Mouse (Mus musculus) heart, postnatal 0 days (tissue): ENCODE results near the gene Frmd4b. TPM values are rescaled to one million over a fixed set of nuclear protein-coding genes. Genes with fewer than 3 reads are reported as not detected.

ENCODE experiments used
- ATAC-seq: fragments of 200-750 bp; cut with Nextera tagmentation; 2 replicates; pipeline ENCODE4 v1.8.0; 2017; ENCODE audit warnings: low read depth, moderate number of reproducible peaks, moderate library complexity; ENCODE audit not compliant: insufficient read depth
- DNase-seq: peaks from one replicate; pipeline ENCODE4 v3.0.0-alpha.2; 2016; ENCODE audit warnings: low spot score
- H3K27ac ChIP-seq: fragments of 300-500 bp; sonication (generic); 2 replicates; pipeline ENCODE4 v1.5.1; 2014; ENCODE audit warnings: low read depth, mild to moderate bottlenecking
- H3K27me3 ChIP-seq: fragments of 300-500 bp; sonication (generic); 2 replicates; pipeline ENCODE4 v1.6.1; 2014; ENCODE audit warnings: low read length, mixed read lengths; ENCODE audit not compliant: control insufficient read depth, insufficient read depth
- H3K36me3 ChIP-seq: fragments of 300-500 bp; sonication (generic); replicated peaks from 2 replicates; pipeline ENCODE4 v1.6.1; 2014; ENCODE audit warnings: low read length, mixed read lengths; ENCODE audit not compliant: control insufficient read depth, insufficient read depth
- H3K4me1 ChIP-seq: fragments of 300-500 bp; sonication (generic); 2 replicates; pipeline ENCODE4 v1.6.1; 2014; ENCODE audit warnings: antibody characterized with exemption; ENCODE audit not compliant: control insufficient read depth, insufficient read depth
- H3K4me2 ChIP-seq: fragments of 300-500 bp; sonication (generic); 2 replicates; pipeline ENCODE4 v1.6.1; 2014; ENCODE audit warnings: low read depth, mild to moderate bottlenecking, low read length, moderate library complexity
- H3K4me3 ChIP-seq: fragments of 300-500 bp; sonication (generic); 2 replicates; pipeline ENCODE4 v1.5.1; 2014; ENCODE audit warnings: low read depth, low read length
- H3K9ac ChIP-seq: fragments of 300-500 bp; sonication (generic); replicated peaks from 2 replicates; pipeline ENCODE4 v1.6.1; 2014; ENCODE audit warnings: low read depth, low read length, mixed read lengths
- H3K9me3 ChIP-seq: fragments of 300-500 bp; sonication (generic); replicated peaks from 2 replicates; pipeline ENCODE4 v1.6.1; 2016; ENCODE audit warnings: low read length; ENCODE audit not compliant: control insufficient read depth
- CTCF ChIP-seq: IDR thresholded peaks from 2 replicates; pipeline ENCODE4 v1.5.1; 2016; ENCODE audit warnings: antibody characterized with exemption, control low read depth, low read depth
- EP300 ChIP-seq: IDR thresholded peaks from 2 replicates; pipeline ENCODE4 v1.6.1; 2016; ENCODE audit warnings: antibody characterized with exemption, low read depth
- WGBS: fragments of 180-500 bp; shearing (Covaris S2); extraction: QIAGEN DNeasy Blood & Tissue Kit; methylation state at CpG from one replicate; pipeline ENCODE4 v1.1.7; 2014; 5-methylcytosine and 5-hydroxymethylcytosine counted together
- polyA plus RNA-seq: library from polyadenylated mRNA; unstranded; fragments of >200 nt; fragmentation: Nextera tagmentation; extraction: Ambion mirVana; gene quantifications from 2 replicates; pipeline ENCODE4 v1.2.1, GENCODE M21; 2015
- total RNA-seq: library from RNA; depleted of rRNA; stranded (reverse); fragments of >200 nt; gene quantifications from 2 replicates; pipeline ENCODE4 v1.2.3, GENCODE M21; 2014; ENCODE audit warnings: low replicate concordance

Gene Frmd4b
- total and polyA plus RNA-seq, 2 experiments from 2014 or later, result 6.2 to 19.0 TPM

DNA sequence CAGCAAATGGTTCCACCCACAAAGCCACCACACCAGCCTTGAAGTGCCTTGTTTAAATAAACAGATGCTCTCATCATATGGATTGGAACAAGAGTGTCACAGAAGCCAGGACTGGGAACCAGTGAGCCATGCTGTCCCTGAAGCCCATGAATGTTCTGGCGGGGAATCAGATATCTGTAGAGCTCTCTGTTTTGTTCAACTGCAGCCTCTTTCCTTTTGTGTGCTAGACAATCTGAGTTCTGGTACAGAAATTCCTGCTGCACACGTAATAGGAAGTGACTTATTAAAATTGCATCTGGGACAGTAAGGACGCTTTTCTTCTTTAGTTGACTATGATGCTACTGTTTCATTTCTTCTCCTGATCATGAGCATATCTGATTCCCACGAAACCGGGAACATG lies 173.2 kb downstream of the Frmd4b start:
- Histone ChIP-seq H3K9ac (no peak overlapping the region), H3K27me3 (0 out of 2 replicates have a peak, but pooled peaks cover 4% of the 10 kb centered on the region), H3K4me1 (peaks cover 3% of the 10 kb centered on the region; the same call in 1 of the 2 replicates), H3K27ac (0 out of 2 replicates have a peak overlapping the region, but pooled peaks have one; percentile 6), H3K36me3 (no peaks in the 10 kb centered on the region), H3K9me3 (no peaks in the 10 kb centered on the region), H3K4me2 (no peak overlapping the region), H3K4me3 (no peak overlapping the region)
- peak; percentile 20; the same call in 1 of the 2 replicates for ATAC-seq
- peak; percentile 23 for DNase-seq
- TF ChIP-seq CTCF (no peak), EP300 (no peak)
- 54% methylated on average over 5 of the region's 5 CpGs for WGBS

DNA sequence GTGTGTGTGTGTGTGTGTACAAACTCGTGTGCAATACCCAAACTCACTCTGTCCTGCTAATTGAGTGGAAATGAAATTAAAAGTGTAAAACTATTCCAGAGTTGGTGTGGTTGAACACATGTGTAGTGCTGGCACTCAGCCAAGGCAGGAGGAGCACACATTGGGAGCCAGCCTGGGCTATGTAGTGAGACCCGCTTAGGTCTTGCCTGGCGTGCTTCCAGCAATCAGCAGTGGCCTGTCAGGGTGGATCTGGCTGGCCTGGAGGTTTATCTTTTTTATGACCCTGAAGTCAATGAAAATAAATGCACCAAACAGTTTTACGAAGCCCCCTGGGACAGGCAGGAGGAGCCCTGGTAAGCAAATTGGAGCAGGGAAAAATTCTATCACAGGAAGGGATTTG lies 173.8 kb downstream of the Frmd4b start:
- Histone ChIP-seq H3K4me3 (no peak overlapping the region), H3K9me3 (no peaks in the 10 kb centered on the region), H3K9ac (no peak overlapping the region), H3K27ac (no peak overlapping the region), H3K36me3 (no peaks in the 10 kb centered on the region), H3K27me3 (no peaks in the 10 kb centered on the region), H3K4me1 (peaks cover 3% of the 10 kb centered on the region; the same call in 1 of the 2 replicates), H3K4me2 (no peak overlapping the region)
- WGBS, result 52% methylated on average over 4 of the region's 4 CpGs
- no peak for TF ChIP-seq CTCF
- no peak for TF ChIP-seq EP300
- DNase-seq, result no peak
- ATAC-seq, result peak; percentile 41; the same call in 1 of the 2 replicates

DNA sequence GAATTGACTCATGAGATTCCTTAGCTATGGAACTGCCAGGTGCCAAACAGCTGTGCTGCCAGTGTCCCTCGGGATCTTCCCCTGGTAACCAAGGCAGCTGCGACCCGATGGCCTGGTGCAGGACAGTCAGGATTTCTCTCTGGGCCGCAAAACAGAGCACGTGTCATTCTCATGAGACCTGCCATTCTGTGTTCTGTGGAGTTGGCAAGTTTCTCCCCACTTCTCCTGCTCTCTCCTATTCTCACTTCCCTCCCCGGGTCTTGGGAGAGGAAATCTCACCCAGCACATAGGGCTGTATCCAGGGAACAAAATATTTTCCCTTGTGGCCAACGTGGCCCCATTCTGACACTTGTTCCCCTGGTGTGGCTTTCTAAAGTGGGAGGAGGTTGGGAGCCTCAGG lies 176.0 kb downstream of the Frmd4b start:
- ATAC-seq (no peak), DNase-seq (no peak)
- Histone ChIP-seq H3K9ac (no peak overlapping the region), H3K4me1 (peaks cover 3% of the 10 kb centered on the region; the same call in 1 of the 2 replicates), H3K27ac (no peak overlapping the region), H3K36me3 (no peaks in the 10 kb centered on the region), H3K9me3 (no peaks in the 10 kb centered on the region), H3K4me3 (no peak overlapping the region), H3K4me2 (no peak overlapping the region), H3K27me3 (no peaks in the 10 kb centered on the region)
- WGBS, result 49% methylated on average over 7 of the region's 7 CpGs
- no peak for TF ChIP-seq CTCF
- no peak for TF ChIP-seq EP300

DNA sequence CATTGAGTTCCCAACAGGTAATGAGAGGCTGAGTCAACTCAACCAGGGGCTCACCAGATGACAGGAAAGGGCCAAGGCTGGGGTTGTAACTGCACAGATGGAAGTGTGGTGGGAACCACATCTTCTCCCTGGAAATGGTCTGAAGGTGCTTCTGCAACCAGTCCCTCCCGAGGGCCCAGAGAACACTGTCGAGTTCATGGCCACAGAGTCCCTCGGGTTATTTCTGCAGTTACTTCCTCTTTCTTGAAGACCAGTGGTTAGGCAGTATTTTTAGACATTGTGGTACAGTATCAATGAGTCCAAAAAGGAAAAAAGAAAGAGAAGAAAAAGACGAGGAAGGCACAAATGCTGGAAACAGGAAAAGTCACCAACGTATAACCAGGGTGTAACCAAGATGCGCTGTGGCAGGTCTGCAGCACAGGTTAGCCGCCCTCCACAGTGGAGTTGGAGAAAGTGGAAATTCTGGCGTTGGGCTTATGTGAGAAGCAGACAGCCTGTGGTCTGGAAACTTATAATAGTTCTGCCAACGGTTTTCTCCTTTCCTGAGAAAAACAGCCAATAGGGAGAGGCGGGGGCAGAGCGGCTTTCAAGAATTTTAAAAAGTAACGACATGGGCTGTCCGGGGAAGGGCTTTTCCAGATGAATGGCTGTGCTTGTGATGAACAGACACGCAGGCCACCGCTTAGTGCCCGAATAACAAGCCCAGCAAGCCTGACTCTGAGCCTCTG lies 178.3 kb downstream of the Frmd4b start:
- H3K9ac ChIP-seq, result no peak overlapping the region
- no peak overlapping the region for H3K4me3 ChIP-seq
- DNase-seq (no peak), ATAC-seq (no peak)
- no peaks in the 10 kb centered on the region for H3K9me3 ChIP-seq
- no peaks in the 10 kb centered on the region for H3K27me3 ChIP-seq
- peak overlapping the region; percentile 15; the same call in 1 of the 2 replicates for H3K27ac ChIP-seq
- no peak overlapping the region for H3K4me2 ChIP-seq
- TF ChIP-seq EP300 (no peak), CTCF (no peak)
- WGBS, result 63% methylated on average over 16 of the region's 16 CpGs
- no peaks in the 10 kb centered on the region for H3K36me3 ChIP-seq
- peaks cover 3% of the 10 kb centered on the region; the same call in 1 of the 2 replicates for H3K4me1 ChIP-seq

DNA sequence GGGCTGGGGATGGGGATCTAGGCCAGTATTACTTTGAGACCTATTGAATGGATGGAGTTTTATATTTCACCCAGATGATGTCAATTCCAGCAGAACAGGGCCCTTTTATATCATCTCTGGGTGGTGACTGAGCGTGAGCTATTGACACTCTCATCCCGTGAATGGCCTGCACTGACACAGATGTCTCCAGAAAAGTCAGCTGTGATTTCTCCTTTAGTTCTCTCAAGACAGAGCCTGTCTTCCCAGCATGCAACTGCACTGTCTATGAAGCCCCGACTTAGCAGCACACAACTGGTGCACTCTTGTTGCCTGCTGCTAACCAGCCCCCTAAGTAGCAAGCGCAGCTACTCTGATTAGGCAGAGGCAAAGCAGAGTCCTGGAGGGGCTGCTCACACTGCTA lies 182.6 kb downstream of the Frmd4b start:
- DNase-seq (no peak), ATAC-seq (no peak)
- no peak overlapping the region for H3K9ac ChIP-seq
- no peaks in the 10 kb centered on the region for H3K36me3 ChIP-seq
- H3K27ac ChIP-seq, result no peak overlapping the region
- TF ChIP-seq EP300 (no peak), CTCF (no peak)
- no peaks in the 10 kb centered on the region for H3K27me3 ChIP-seq
- H3K4me3 ChIP-seq, result no peak overlapping the region
- H3K9me3 ChIP-seq, result no peaks in the 10 kb centered on the region
- H3K4me2 ChIP-seq, result no peak overlapping the region
- 78% methylated on average over 4 of the region's 4 CpGs for WGBS
- peaks cover 8% of the 10 kb centered on the region for H3K4me1 ChIP-seq
